Mouse (Mus musculus): ENCODE results near the gene Bmpr1a.
A peak's percentile ranks its signal among the peaks of the same experiment; 100 is the strongest.
"Not testable (repeated sequence)": the region's sequence is repeated elsewhere in the genome, so short reads cannot be mapped to it uniquely, and the experiment has no call there.

Gene Bmpr1a

GRCm38 (mm10) chr14:34447659-34448058 lies 55.5 kb downstream of the Bmpr1a start:
- no peak for DNase-seq

- DNase-seq = no peak
Observed at GRCm38 (mm10) chr14:34446624-34447023, 56.5 kb downstream of the Bmpr1a start.

- no peak for DNase-seq
Observed at GRCm38 (mm10) chr14:34445348-34445747, 57.8 kb downstream of the Bmpr1a start.

- no peak for DNase-seq
Observed at GRCm38 (mm10) chr14:34444924-34445323, 58.2 kb downstream of the Bmpr1a start.

- DNase-seq = no peak
Observed at GRCm38 (mm10) chr14:34444368-34444767, 58.8 kb downstream of the Bmpr1a start.

- no peak for DNase-seq
Observed at GRCm38 (mm10) chr14:34442531-34442930, 60.6 kb downstream of the Bmpr1a start.

- no peak for DNase-seq
Observed at GRCm38 (mm10) chr14:34440526-34441066, 62.5 kb downstream of the Bmpr1a start.

- DNase-seq = no peak
Observed at GRCm38 (mm10) chr14:34429069-34429468, 74.1 kb downstream of the Bmpr1a start.

- DNase-seq = no peak
Observed at GRCm38 (mm10) chr14:34428274-34428673, 74.9 kb downstream of the Bmpr1a start.

- DNase-seq = no peak
Observed at GRCm38 (mm10) chr14:34421078-34421477, 82.1 kb downstream of the Bmpr1a start.

- DNase-seq = no peak
Observed at GRCm38 (mm10) chr14:34417501-34417900, 85.6 kb downstream of the Bmpr1a start.

- not testable (repeated sequence) for DNase-seq
Observed at GRCm38 (mm10) chr14:34416946-34417345, 86.2 kb downstream of the Bmpr1a start.

GRCm38 (mm10) chr14:34412164-34412896 lies 90.8 kb downstream of the Bmpr1a start:
- DNase-seq = no peak

GRCm38 (mm10) chr14:34410716-34411115 lies 92.4 kb downstream of the Bmpr1a start:
- no peak for DNase-seq

GRCm38 (mm10) chr14:34403424-34403823 lies 99.7 kb downstream of the Bmpr1a start:
- DNase-seq = no peak

- DNase-seq = no peak
Observed at GRCm38 (mm10) chr14:34402871-34403270, 100.3 kb downstream of the Bmpr1a start.

GRCm38 (mm10) chr14:34401135-34401534 lies 102.0 kb downstream of the Bmpr1a start:
- DNase-seq = peak; percentile 91

GRCm38 (mm10) chr14:34400021-34400420 lies 103.1 kb downstream of the Bmpr1a start:
- DNase-seq = no peak

GRCm38 (mm10) chr14:34399301-34399700 lies 103.8 kb downstream of the Bmpr1a start:
- DNase-seq = no peak

GRCm38 (mm10) chr14:34398901-34399300 lies 104.2 kb downstream of the Bmpr1a start:
- no peak for DNase-seq

GRCm38 (mm10) chr14:34397871-34398270 lies 105.3 kb downstream of the Bmpr1a start:
- peak; percentile 65 for DNase-seq

GRCm38 (mm10) chr14:34393295-34393694 lies 109.8 kb downstream of the Bmpr1a start:
- DNase-seq = no peak

GRCm38 (mm10) chr14:34382921-34383704 lies 120.0 kb downstream of the Bmpr1a start:
- no peak for DNase-seq

Data from kidney, adult 9 months (tissue).